Mouse (Mus musculus) thymus, postnatal 10 days (tissue): Measurements from ENCODE around the gene Igfbp2.

Experiments
- DNase-seq, 2 experiments: peaks; one replicate each; pipeline ENCODE4 v3.0.0; 2021; ENCODE audit warnings: low spot score in 2 of 2

The Igfbp2 gene

GRCm38 (mm10) chr1:72855729-72856128 is 31.4 kb downstream of the Igfbp2 start:
- DNase-seq, result no peak

GRCm38 (mm10) chr1:72856209-72856909 is 32.1 kb downstream of the Igfbp2 start:
- no peak for DNase-seq

- DNase-seq, result no peak
These were observed 32.8 kb downstream of the Igfbp2 start for GRCm38 (mm10) chr1:72857142-72857541.

GRCm38 (mm10) chr1:72857631-72858030 is 33.3 kb downstream of the Igfbp2 start:
- no peak for DNase-seq

GRCm38 (mm10) chr1:72858286-72858685 is 34.0 kb downstream of the Igfbp2 start:
- DNase-seq, result no peak

- no peak for DNase-seq
These were observed 34.6 kb downstream of the Igfbp2 start for GRCm38 (mm10) chr1:72858874-72859273.

GRCm38 (mm10) chr1:72859963-72860362 is 35.7 kb downstream of the Igfbp2 start:
- DNase-seq, result no peak

GRCm38 (mm10) chr1:72860502-72860901 is 36.2 kb downstream of the Igfbp2 start:
- no peak for DNase-seq

- no peak for DNase-seq
These were observed 37.4 kb downstream of the Igfbp2 start for GRCm38 (mm10) chr1:72861702-72862101.

GRCm38 (mm10) chr1:72862248-72862647 is 37.9 kb downstream of the Igfbp2 start:
- no peak for DNase-seq

GRCm38 (mm10) chr1:72863692-72864091 is 39.4 kb downstream of the Igfbp2 start:
- no peak for DNase-seq

- no peak for DNase-seq
These were observed 40.0 kb downstream of the Igfbp2 start for GRCm38 (mm10) chr1:72864272-72864671.

- peak in 1 of 2 experiments; percentile 63 for DNase-seq
These were observed 41.6 kb downstream of the Igfbp2 start for GRCm38 (mm10) chr1:72865900-72866299.

- no peak for DNase-seq
These were observed 42.1 kb downstream of the Igfbp2 start for GRCm38 (mm10) chr1:72866417-72866816.

GRCm38 (mm10) chr1:72867346-72867745 is 43.0 kb downstream of the Igfbp2 start:
- no peak for DNase-seq

- no peak for DNase-seq
These were observed 44.3 kb downstream of the Igfbp2 start for GRCm38 (mm10) chr1:72868429-72869215.

- no peak for DNase-seq
These were observed 45.0 kb downstream of the Igfbp2 start for GRCm38 (mm10) chr1:72869275-72869674.

- DNase-seq, result peak in 1 of 2 experiments; percentile 22
These were observed 45.6 kb downstream of the Igfbp2 start for GRCm38 (mm10) chr1:72869681-72870614.

- no peak for DNase-seq
These were observed 46.5 kb downstream of the Igfbp2 start for GRCm38 (mm10) chr1:72870615-72871336.

- DNase-seq, result no peak
These were observed 47.0 kb downstream of the Igfbp2 start for GRCm38 (mm10) chr1:72871337-72871696.

- DNase-seq, result no peak
These were observed 47.6 kb downstream of the Igfbp2 start for GRCm38 (mm10) chr1:72871697-72872411.
